Mouse (Mus musculus) left cerebral cortex, postnatal 36 days (tissue): ENCODE results near the gene Gm5244. TPM values are rescaled to one million over a fixed set of nuclear protein-coding genes. Genes with fewer than 3 reads are reported as not detected.

Experiments used
- DNase-seq, 2 experiments: peaks; one replicate each; pipeline ENCODE4 v3.0.0; 2021 to 2022; ENCODE audit warnings: low spot score in 2 of 2, mixed read lengths in 1 of 2
- intact Hi-C: fragments of 180-260 bp; cut with DNase I; formaldehyde crosslinking; loops from one replicate; pipeline ENCODE4 v1.15.1; 2025
- total RNA-seq, 2 experiments: library from RNA; stranded (reverse); gene quantifications; 2 replicates each; pipeline ENCODE4 v1.2.3; 2021

The Gm5244 gene
- total RNA-seq, 2 experiments from 2014 or later: not detected

DNA sequence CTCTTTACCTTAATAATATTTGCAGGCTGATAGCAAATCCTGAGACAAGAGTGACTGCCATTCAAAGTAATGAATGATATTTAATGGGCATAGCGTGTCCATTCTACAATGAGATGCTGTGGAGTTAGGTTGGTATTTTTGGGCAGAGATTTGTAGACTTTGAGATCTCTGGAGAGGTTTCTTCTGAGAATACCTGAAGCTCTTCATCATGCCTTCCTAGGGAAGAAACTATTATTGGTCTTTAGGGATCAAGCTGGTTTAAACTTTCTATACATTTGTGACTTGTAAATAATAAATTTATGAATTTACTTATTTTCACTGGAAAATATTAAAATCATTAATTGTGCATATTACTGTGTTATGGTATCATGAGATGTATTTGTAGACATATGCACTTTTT, 46.9 kb downstream of the Gm5244 start, which contains the start of gene Olfr1446:
TSS of gene Olfr1446 (minus strand) at position 101 of the 400 bp plus-strand sequence.
- intact Hi-C loops: no loop called here
- DNase-seq: no peak

Other genes starting within 250 kb of the Gm5244 start
- not detected for gene Gm4952, start 246.7 kb upstream of the Gm5244 start, total RNA-seq
- gene Glyat, start 213.4 kb upstream of the Gm5244 start, total RNA-seq: not detected
- not detected for gene Olfr1442, start 176.2 kb upstream of the Gm5244 start, total RNA-seq
- not detected for gene Olfr1443, start 168.6 kb upstream of the Gm5244 start, total RNA-seq
- gene Keg1, start 150.9 kb upstream of the Gm5244 start, total RNA-seq: not detected
- 1 to 10 TPM; 2.6 to 3.9 TPM for gene Cntf, start 81.0 kb upstream of the Gm5244 start, total RNA-seq
- gene Zfp91, start 50.6 kb upstream of the Gm5244 start, total RNA-seq: 10 to 100 TPM; 94.2 to 95.2 TPM
- 1 to 10 TPM; 1.2 to 1.6 TPM for gene Lpxn, start 50.5 kb upstream of the Gm5244 start, total RNA-seq
- gene Olfr1444, start 10.6 kb downstream of the Gm5244 start, total RNA-seq: not detected
- gene Olfr1445, start 37.2 kb downstream of the Gm5244 start, total RNA-seq: not detected
- gene Olfr1446, start 46.8 kb downstream of the Gm5244 start, total RNA-seq: not detected
- gene Olfr1447, start 57.1 kb downstream of the Gm5244 start, total RNA-seq: not detected
- not detected for gene Olfr1448, start 77.7 kb downstream of the Gm5244 start, total RNA-seq
- not detected for gene Olfr1449, start 84.2 kb downstream of the Gm5244 start, total RNA-seq
- not detected for gene Olfr1450, start 103.6 kb downstream of the Gm5244 start, total RNA-seq
- not detected for gene Olfr1451, start 148.3 kb downstream of the Gm5244 start, total RNA-seq
- gene Olfr1453, start 181.6 kb downstream of the Gm5244 start, total RNA-seq: not detected
- not detected for gene Olfr1454, start 213.9 kb downstream of the Gm5244 start, total RNA-seq